In the genomic region with DNA sequence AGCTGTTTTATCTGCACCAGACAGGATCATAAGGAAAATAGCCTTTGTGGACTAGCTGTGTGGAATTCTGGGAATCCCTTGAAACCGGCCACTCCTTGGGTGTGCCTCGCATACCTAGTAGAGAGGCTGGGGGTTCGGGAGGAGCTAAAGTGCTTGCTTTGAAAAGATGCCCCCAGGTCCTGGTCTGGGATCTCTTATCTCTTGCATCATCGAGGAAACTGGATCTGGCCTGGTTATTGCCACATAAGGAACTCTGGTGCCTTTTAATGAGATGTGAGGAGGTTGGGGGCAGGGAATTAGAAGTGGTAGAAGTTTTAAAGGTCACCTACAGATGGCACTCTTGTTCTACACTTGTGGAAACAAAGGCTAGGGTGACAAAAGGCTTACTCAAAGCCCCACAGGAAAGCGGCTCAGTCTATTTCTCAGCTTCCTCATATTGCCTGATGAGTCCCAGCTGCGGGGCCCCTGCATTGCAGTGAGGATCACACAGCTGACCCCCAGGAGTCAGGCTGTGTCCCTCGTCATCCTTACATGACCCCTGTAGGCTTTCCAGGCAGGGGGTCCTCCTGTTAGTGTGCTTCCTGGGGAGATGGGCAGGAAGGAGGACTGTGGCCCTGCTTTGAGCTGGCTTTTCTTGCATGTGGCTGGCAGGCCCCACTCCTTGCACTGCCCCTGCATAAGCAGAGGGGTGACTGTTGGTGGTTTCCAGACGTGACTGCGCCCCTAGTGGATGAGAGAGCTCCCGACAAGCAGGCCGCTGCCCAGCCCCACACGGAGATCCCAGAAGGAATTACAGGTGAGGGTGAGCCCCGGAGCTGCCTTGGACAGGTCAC, we compare ENCODE assay signal across 8 mouse cellular contexts. TPM values are rescaled to one million over a fixed set of nuclear protein-coding genes. Genes with fewer than 3 reads are reported as not detected.
DNase-seq lines count a peak whose midpoint lies in the region; ATAC-seq and TF ChIP-seq lines count a peak whose summit lies in the region.

No protein-coding gene starts in this region.

- peak; percentile 37 for ATAC-seq in CD4-positive, CD25-positive, alpha-beta regulatory T cell, adult 4 months
- ATAC-seq in erythroid progenitor cell, adult 5-6 weeks (replicated peaks; ENCODE audit: low FRiP score, poor library complexity, severe bottlenecking): peak; percentile 71
- peak; percentile 45 for ATAC-seq in heart, embryonic 16.5 days (replicated peaks; ENCODE audit: extremely low read depth, insufficient read depth, low FRiP score)
- ATAC-seq in liver, embryonic 14.5 days (ENCODE audit: insufficient read depth): peak; percentile 44; the same call in 1 of the 2 replicates

- peak; percentile 88 for DNase-seq in brain, adult 2 months (ENCODE audit: low read depth, low spot score)
- DNase-seq in kidney, postnatal 25 days: peak; percentile 68 to 71
- DNase-seq in liver, embryonic 14.5 days (ENCODE audit: low read depth in 3 of 3, low spot score in 3 of 3): peak; percentile 36 to 60 (median 36)
- DNase-seq in neural tube, embryonic 10.5 days (ENCODE audit: extremely low spot score, low spot score): peak; percentile 78

- no peak overlapping the region for H3K4me3 ChIP-seq in heart, embryonic 16.5 days (ENCODE audit: low read length)
- no peak overlapping the region for H3K4me3 ChIP-seq in liver, embryonic 14.5 days (ENCODE audit: insufficient read depth in 1 of 2, low read depth in 2 of 2, low read length in 2 of 2)
- H3K4me3 ChIP-seq in testis, adult 2 months (ENCODE audit: control insufficient read depth, low read depth, low read length): no peak overlapping the region

- TF ChIP-seq POLR2A in testis, adult 2 months (IDR thresholded peaks at IDR 0.05; ENCODE audit: control insufficient read depth, low read depth, low read length): no peak

- H3K9me3 ChIP-seq in heart, embryonic 16.5 days (replicated peaks; ENCODE audit: control insufficient read depth, low read length): no peaks in the 10 kb centered on the region
- no peaks in the 10 kb centered on the region for H3K9me3 ChIP-seq in liver, embryonic 14.5 days (ENCODE audit: control insufficient read depth, low read length)

- H3K9ac ChIP-seq in heart, embryonic 16.5 days (ENCODE audit: low read length): no peak overlapping the region
- H3K9ac ChIP-seq in liver, embryonic 14.5 days (replicated peaks): no peak overlapping the region

- H3K4me2 ChIP-seq in heart, embryonic 16.5 days (ENCODE audit: low read depth, low read length): no peak overlapping the region
- H3K4me2 ChIP-seq in liver, embryonic 14.5 days (ENCODE audit: low read depth): peak overlapping the region; percentile 4; the same call in 1 of the 2 replicates

- WGBS in heart, embryonic 16.5 days: 24% methylated on average over 13 of the region's 13 CpGs
- 26% methylated on average over 13 of the region's 13 CpGs for WGBS in liver, embryonic 14.5 days (ENCODE audit: insufficient replicate concordance)

- peak; percentile 90 for TF ChIP-seq CTCF in liver, embryonic 14.5 days (IDR thresholded peaks at IDR 0.05; ENCODE audit: low read depth)
- TF ChIP-seq CTCF in testis, adult 2 months (IDR thresholded peaks at IDR 0.05; ENCODE audit: control insufficient read depth, insufficient read depth, insufficient replicate concordance, low read depth, low read length): peak; percentile 59; the same call in 1 of the 2 replicates

- no peak overlapping the region for H3K27ac ChIP-seq in heart, embryonic 16.5 days (ENCODE audit: low read length)
- H3K27ac ChIP-seq in liver, embryonic 14.5 days: no peak overlapping the region
- H3K27ac ChIP-seq in testis, adult 2 months (ENCODE audit: control insufficient read depth, insufficient read depth, low read depth, low read length): no peak overlapping the region

- H3K36me3 ChIP-seq in heart, embryonic 16.5 days (ENCODE audit: control insufficient read depth, insufficient read depth): no peaks in the 10 kb centered on the region
- no peaks in the 10 kb centered on the region for H3K36me3 ChIP-seq in liver, embryonic 14.5 days (replicated peaks; ENCODE audit: control insufficient read depth, insufficient read depth, low read depth)
- H3K36me3 ChIP-seq in testis, adult 2 months (ENCODE audit: control insufficient read depth, insufficient read depth, low read length): no peaks in the 10 kb centered on the region

- TF ChIP-seq EP300 in liver, embryonic 14.5 days (IDR thresholded peaks at IDR 0.05; ENCODE audit: low read depth): no peak

- H3K4me1 ChIP-seq in heart, embryonic 16.5 days (ENCODE audit: control insufficient read depth, insufficient read depth, low read length): no peaks in the 10 kb centered on the region
- H3K4me1 ChIP-seq in liver, embryonic 14.5 days (replicated peaks; ENCODE audit: control insufficient read depth in 2 of 2, insufficient read depth in 2 of 2, low read length in 1 of 2): peaks cover 23 to 29% of the 10 kb centered on the region in 2 experiments
- peaks cover 5% of the 10 kb centered on the region for H3K4me1 ChIP-seq in testis, adult 2 months (ENCODE audit: control insufficient read depth, insufficient read depth, low read length)

- H3K27me3 ChIP-seq in heart, embryonic 16.5 days (ENCODE audit: control insufficient read depth, insufficient read depth, low read length): no peaks in the 10 kb centered on the region
- H3K27me3 ChIP-seq in liver, embryonic 14.5 days (ENCODE audit: control insufficient read depth, insufficient read depth, low read length): no peaks in the 10 kb centered on the region
- no peaks in the 10 kb centered on the region for H3K27me3 ChIP-seq in testis, adult 2 months (ENCODE audit: control insufficient read depth, insufficient read depth, low read length)

RNA-seq across cellular contexts. Expression of a gene that starts 58.2 kb away (rescaled TPM):
- under 1 TPM; 0.11 to 0.34 TPM for polyA plus RNA-seq in CD4-positive, CD25-positive, alpha-beta regulatory T cell, adult 4 months (2017; shearing (Covaris generic))
- not detected in 2 replicates for total RNA-seq in erythroid progenitor cell, adult 5-6 weeks (2015; ENCODE audit: low replicate concordance)
- total RNA-seq in erythroid progenitor cell, adult 5-6 weeks (2017; ENCODE audit: low replicate concordance): 2.7 TPM in 1 of 2 replicates, not detected in the other
- polyA plus RNA-seq in heart, embryonic 16.5 days (2015; fragmentation: Nextera tagmentation; extraction: Ambion mirVana): 0.88 and 1.9 TPM in 2 replicates
- polyA plus RNA-seq in liver, embryonic 14.5 days (2012; rRNA removed): 0.17 and 0.42 TPM in 2 replicates
- 0.20 and 0.43 TPM in 2 replicates for polyA plus RNA-seq in liver, embryonic 14.5 days (2014; fragmentation: Nextera tagmentation; extraction: Ambion mirVana)
- polyA plus RNA-seq in testis, adult 2 months (2012; rRNA removed): 0.94 and 1.2 TPM in 2 replicates

Comparison
In these comparisons a context has a peak if more than half of its experiments do, and no peak if none do; other contexts are left out.
1. DNase-seq: peak in every context shown above with its lines; median percentile 88 in brain, adult 2 months; 78 in neural tube, embryonic 10.5 days; 70 in kidney, postnatal 25 days; 36 in liver, embryonic 14.5 days.